Mouse (Mus musculus) lung, adult 2 months (tissue): ENCODE measurements around the gene Tlcd1. TPM values are rescaled to one million over a fixed set of nuclear protein-coding genes. Genes with fewer than 3 reads are reported as not detected.
A peak's percentile ranks its signal among the peaks of the same experiment; 100 is the strongest.

ENCODE experiments used
- DNase-seq: peaks from one replicate; pipeline ENCODE4 v3.0.0; 2022
- H3K4me1 ChIP-seq: fragments of 200-500 bp; 2 replicates; pipeline ENCODE4 v1.6.1; 2011; ENCODE audit warnings: low read length; ENCODE audit not compliant: control insufficient read depth, insufficient read depth
- H3K4me3 ChIP-seq: fragments of 200-500 bp; replicated peaks from 2 replicates; pipeline ENCODE3; 2011; ENCODE audit warnings: low read depth, mild to moderate bottlenecking, control low read depth, low read length; ENCODE audit errors: extremely low read depth
- CTCF ChIP-seq: fragments of 200-500 bp; IDR thresholded peaks from 2 replicates; pipeline ENCODE4 v1.5.1; 2011; ENCODE audit warnings: mild to moderate bottlenecking, low read length, control low read depth; ENCODE audit not compliant: insufficient read depth
- POLR2A ChIP-seq: fragments of 200-500 bp; IDR thresholded peaks from 2 replicates; pipeline ENCODE4 v1.6.1; 2011; ENCODE audit warnings: low read depth, mild to moderate bottlenecking, control low read depth, low read length, borderline replicate concordance; ENCODE audit errors: extremely low read depth
- WGBS: fragments of 180-500 bp; shearing (Covaris S2); methylation state at CpG from one replicate; pipeline ENCODE4 v1.1.7; 2018; 5-methylcytosine and 5-hydroxymethylcytosine counted together
- polyA plus RNA-seq: library from polyadenylated mRNA; depleted of rRNA; stranded (reverse); fragments of >200 nt; gene quantifications from 2 replicates; pipeline ENCODE4 v1.2.3, GENCODE M21; 2012

Gene Tlcd1
- polyA plus RNA-seq, 1 experiment = 38.0 TPM

- Histone ChIP-seq H3K4me1 (no peaks in the 10 kb centered on the region), H3K4me3 (peak overlapping the region; percentile 70)
- 60% methylated on average over 23 of the region's 23 CpGs for WGBS
- DNase-seq = no peak
- TF ChIP-seq CTCF (no peak), POLR2A (no peak)
Observed at GRCm38 (mm10) chr11:78195101-78195863, 18.8 kb downstream of the Tlcd1 start.

GRCm38 (mm10) chr11:78202372-78202771, 25.9 kb downstream of the Tlcd1 start:
- 91% methylated on average over 3 of the region's 3 CpGs for WGBS
- H3K4me1 ChIP-seq = no peaks in the 10 kb centered on the region
- no peak for DNase-seq
- no peak overlapping the region for H3K4me3 ChIP-seq
- TF ChIP-seq POLR2A (no peak), CTCF (no peak)

DNA sequence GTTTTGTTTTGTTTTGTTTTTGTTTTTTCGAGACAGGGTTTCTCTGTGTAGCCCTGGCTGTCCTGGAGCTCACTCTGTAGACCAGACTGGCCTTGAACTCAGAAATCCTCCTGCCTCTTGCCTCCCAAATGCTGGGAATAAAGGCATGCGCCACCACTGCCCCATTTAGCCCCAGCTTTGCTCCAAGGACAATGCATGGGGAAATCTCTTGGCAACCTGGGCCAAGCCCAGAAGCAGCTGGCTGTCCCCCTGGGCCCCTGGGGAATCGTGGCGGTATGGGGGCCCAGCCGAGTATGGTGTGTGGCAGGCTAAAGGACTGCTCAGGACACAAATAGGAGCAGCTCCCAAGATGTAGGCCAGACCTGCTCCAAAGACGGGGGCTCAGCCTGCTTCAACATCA, 27.8 kb downstream of the Tlcd1 start:
- no peak for DNase-seq
- 79% methylated on average over 6 of the region's 6 CpGs for WGBS
- TF ChIP-seq CTCF = no peak
- TF ChIP-seq POLR2A = no peak
- H3K4me1 ChIP-seq = no peaks in the 10 kb centered on the region
- no peak overlapping the region for H3K4me3 ChIP-seq

GRCm38 (mm10) chr11:78205361-78206206, 29.1 kb downstream of the Tlcd1 start:
- H3K4me1 ChIP-seq = no peaks in the 10 kb centered on the region
- no peak for DNase-seq
- H3K4me3 ChIP-seq = no peak overlapping the region
- no peak for TF ChIP-seq POLR2A
- no peak for TF ChIP-seq CTCF
- 77% methylated on average over 13 of the region's 13 CpGs for WGBS

GRCm38 (mm10) chr11:78207190-78207589, 30.7 kb downstream of the Tlcd1 start:
- no peak for DNase-seq
- WGBS = 91% methylated on average over 7 of the region's 7 CpGs
- no peak for TF ChIP-seq POLR2A
- TF ChIP-seq CTCF = no peak
- H3K4me1 ChIP-seq = no peaks in the 10 kb centered on the region
- no peak overlapping the region for H3K4me3 ChIP-seq

DNA sequence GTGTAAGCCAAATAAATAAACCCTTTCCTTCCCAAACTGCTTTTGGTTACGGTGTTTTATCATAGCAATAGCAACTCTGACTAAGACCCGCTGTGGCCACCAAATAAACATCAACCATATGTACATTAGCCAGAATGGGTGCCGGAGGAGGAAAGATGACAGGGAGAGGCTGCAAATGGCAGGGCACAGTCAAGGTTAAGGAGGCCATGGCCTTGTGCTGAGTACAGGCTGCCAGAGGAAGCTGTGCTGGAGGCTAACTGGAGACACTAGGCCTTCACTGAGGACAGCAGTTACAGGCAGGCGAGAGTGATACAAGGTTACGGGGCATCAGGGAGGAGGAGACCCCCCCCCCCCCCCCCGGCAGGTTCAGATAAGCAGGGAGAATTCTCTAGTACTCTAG, 33.4 kb downstream of the Tlcd1 start:
- no peak for DNase-seq
- TF ChIP-seq POLR2A (no peak), CTCF (no peak)

GRCm38 (mm10) chr11:78210615-78211014, 34.1 kb downstream of the Tlcd1 start:
- H3K4me1 ChIP-seq = no peaks in the 10 kb centered on the region
- no peak for DNase-seq
- H3K4me3 ChIP-seq = no peak overlapping the region
- TF ChIP-seq CTCF (no peak), POLR2A (no peak)
- WGBS = 53% methylated on average over 7 of the region's 7 CpGs

More for the DNA sequence above, 33.4 kb downstream of the Tlcd1 start:
- Histone ChIP-seq H3K4me1 (no peaks in the 10 kb centered on the region), H3K4me3 (no peak overlapping the region)
- 81% methylated on average over 6 of the region's 6 CpGs for WGBS

GRCm38 (mm10) chr11:78211513-78211912, 35.0 kb downstream of the Tlcd1 start:
- no peak for TF ChIP-seq CTCF
- no peak for TF ChIP-seq POLR2A
- H3K4me1 ChIP-seq = no peaks in the 10 kb centered on the region
- DNase-seq = no peak
- 65% methylated on average over 5 of the region's 5 CpGs for WGBS
- H3K4me3 ChIP-seq = no peak overlapping the region

DNA sequence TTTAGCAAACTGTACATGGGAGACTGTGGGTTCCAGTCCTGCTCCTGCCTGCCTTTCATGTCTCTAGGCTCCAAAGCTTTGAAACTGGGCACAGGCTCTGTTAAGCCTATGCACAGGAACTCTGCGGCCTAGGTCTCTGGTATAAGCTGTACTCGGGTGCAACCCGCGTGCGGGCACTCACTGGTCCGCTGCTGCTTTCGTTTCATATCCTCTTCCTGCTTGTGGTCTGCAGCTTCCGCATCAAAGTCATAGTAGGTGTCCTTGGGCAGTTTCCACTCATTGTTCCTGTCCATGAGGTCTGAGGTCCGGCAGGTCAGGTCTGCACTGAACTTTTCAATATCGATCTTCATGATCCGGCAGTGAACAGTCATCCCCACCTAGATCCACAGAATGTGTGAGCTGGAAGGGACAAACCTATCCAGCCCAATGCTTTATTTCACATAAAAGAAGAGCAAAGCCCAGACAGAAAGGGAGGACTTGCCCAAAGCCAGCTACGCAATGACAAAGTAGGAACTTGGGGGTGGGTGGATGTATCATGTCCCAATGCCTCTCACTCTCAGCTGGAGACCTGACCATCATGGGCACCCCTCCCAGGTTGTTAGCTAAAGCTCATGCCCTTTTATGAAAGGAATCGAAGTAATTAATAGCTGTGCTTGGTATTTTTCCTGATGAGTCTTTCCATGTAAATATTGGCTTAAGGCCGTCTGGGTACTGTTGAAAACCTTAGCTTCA, 36.7 kb downstream of the Tlcd1 start:
- no peaks in the 10 kb centered on the region for H3K4me1 ChIP-seq
- no peak overlapping the region for H3K4me3 ChIP-seq
- DNase-seq = no peak
- no peak for TF ChIP-seq CTCF
- TF ChIP-seq POLR2A = no peak
- 74% methylated on average over 14 of the region's 14 CpGs for WGBS
